ENCODE assay signal across 30 mouse cellular contexts in the genomic region with DNA sequence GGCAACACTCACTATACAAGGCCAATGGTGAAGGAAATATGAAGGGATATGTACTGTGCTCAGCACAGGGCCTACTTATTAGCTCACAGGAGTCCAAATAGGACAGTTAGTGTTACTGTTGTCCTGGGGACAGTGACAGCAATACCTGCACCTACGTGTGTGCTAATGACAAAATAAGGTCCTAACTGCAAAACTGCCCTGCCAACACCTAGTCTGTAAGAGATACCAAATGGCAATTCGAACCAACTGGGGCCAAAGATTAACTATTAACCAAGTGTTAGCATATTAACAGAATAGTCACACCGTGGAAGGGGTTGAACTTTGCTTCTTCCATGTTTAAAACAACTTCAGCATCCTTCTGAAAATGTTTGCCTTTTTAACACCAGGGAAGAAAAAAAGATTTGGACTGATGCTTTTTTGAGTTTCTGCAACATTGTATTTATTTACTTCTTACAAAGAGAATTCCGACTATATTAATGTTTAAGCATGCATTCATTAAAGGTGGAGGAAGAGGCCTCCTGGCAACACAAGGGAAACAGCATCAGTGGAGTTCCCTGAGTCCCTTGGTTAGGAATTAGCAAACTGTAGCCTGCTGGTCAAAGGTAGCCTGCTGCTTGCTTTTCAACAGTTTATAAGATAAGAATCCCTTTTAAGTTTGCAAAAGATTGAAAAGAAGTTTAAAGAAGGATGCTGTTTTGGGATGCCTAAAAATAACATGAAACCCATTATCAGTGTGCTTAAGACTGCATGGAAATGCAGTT. TPM values are rescaled to one million over a fixed set of nuclear protein-coding genes. Genes with fewer than 3 reads are reported as not detected.
DNase-seq lines count a peak whose midpoint lies in the region; ATAC-seq and TF ChIP-seq lines count a peak whose summit lies in the region.
"Had no signal": no experiment of that assay in that cellular context is flagged by ENCODE, and none has a peak within 500 bp of the region (broad histone marks: within the 10 kb centered on the region; RNA-seq: fewer than 3 reads in every experiment).

No protein-coding gene starts in this region.

- no peaks in the 10 kb centered on the region for H3K9me3 ChIP-seq in intestine, embryonic 15.5 days
- H3K9me3 ChIP-seq in intestine, embryonic 16.5 days (ENCODE audit: control insufficient read depth, low read length) = no peaks in the 10 kb centered on the region
- no peaks in the 10 kb centered on the region for H3K9me3 ChIP-seq in kidney, embryonic 15.5 days (replicated peaks)
- H3K9me3 ChIP-seq in liver, embryonic 14.5 days (ENCODE audit: control insufficient read depth, low read length) = no peaks in the 10 kb centered on the region
- H3K9me3 ChIP-seq: forebrain, embryonic 13.5 days; heart, embryonic 12.5 days; hindbrain, embryonic 10.5 days had no signal

- no peak overlapping the region for H3K4me2 ChIP-seq in intestine, embryonic 15.5 days (replicated peaks)
- no peak overlapping the region for H3K4me2 ChIP-seq in intestine, embryonic 16.5 days (ENCODE audit: low read depth, low read length)
- H3K4me2 ChIP-seq in kidney, embryonic 15.5 days = no peak overlapping the region
- no peak overlapping the region for H3K4me2 ChIP-seq in liver, embryonic 14.5 days (ENCODE audit: low read depth)
- H3K4me2 ChIP-seq: forebrain, embryonic 13.5 days; heart, embryonic 12.5 days; midbrain, embryonic 11.5 days had no signal

- peak in 1 of 3 experiments; percentile 12 for DNase-seq in liver, embryonic 14.5 days (ENCODE audit: low read depth in 3 of 3, low spot score in 3 of 3)
- DNase-seq in adrenal gland, postnatal 36 days = no peak
- no peak for DNase-seq in heart, adult 11 months
- DNase-seq in adrenal gland, adult 18-20 months (ENCODE audit: low spot score in 2 of 2) = no peak
- DNase-seq: adrenal gland, postnatal 14 days; cerebellum, adult 8-10 months; cerebellum, postnatal 36 days; embryo, embryonic 11 days; heart, postnatal 10 days; lung, adult 2 months; lung, postnatal 14 days had no signal

- no peak for TF ChIP-seq CTCF in liver, embryonic 14.5 days (IDR thresholded peaks at IDR 0.05; ENCODE audit: low read depth)

- H3K4me3 ChIP-seq in intestine, embryonic 15.5 days (replicated peaks) = no peak overlapping the region
- H3K4me3 ChIP-seq in intestine, embryonic 16.5 days (ENCODE audit: low read length) = no peak overlapping the region
- no peak overlapping the region for H3K4me3 ChIP-seq in kidney, embryonic 15.5 days (replicated peaks)
- H3K4me3 ChIP-seq in liver, embryonic 14.5 days (ENCODE audit: insufficient read depth in 1 of 2, low read depth in 2 of 2, low read length in 2 of 2) = no peak overlapping the region
- H3K4me3 ChIP-seq: forebrain, embryonic 13.5 days; heart, embryonic 12.5 days; hindbrain, embryonic 10.5 days had no signal

- H3K9ac ChIP-seq in intestine, embryonic 15.5 days = no peak overlapping the region
- no peak overlapping the region for H3K9ac ChIP-seq in intestine, embryonic 16.5 days (ENCODE audit: low read depth, low read length)
- H3K9ac ChIP-seq in kidney, embryonic 15.5 days = no peak overlapping the region
- H3K9ac ChIP-seq in liver, embryonic 14.5 days (replicated peaks) = no peak overlapping the region
- H3K9ac ChIP-seq: forebrain, embryonic 13.5 days; heart, embryonic 12.5 days had no signal

- H3K4me1 ChIP-seq in intestine, embryonic 15.5 days (replicated peaks) = no peaks in the 10 kb centered on the region
- peaks cover 5% of the 10 kb centered on the region; the same call in 1 of the 2 replicates for H3K4me1 ChIP-seq in intestine, embryonic 16.5 days (ENCODE audit: control insufficient read depth, insufficient read depth, low read length)
- peaks cover 7% of the 10 kb centered on the region; the same call in 1 of the 2 replicates for H3K4me1 ChIP-seq in kidney, embryonic 15.5 days
- peaks cover 0 to 6% of the 10 kb centered on the region in 2 experiments; a peak in 1 of 4 replicates for H3K4me1 ChIP-seq in liver, embryonic 14.5 days (replicated peaks; ENCODE audit: control insufficient read depth in 2 of 2, insufficient read depth in 2 of 2, low read length in 1 of 2)
- H3K4me1 ChIP-seq: forebrain, embryonic 13.5 days; heart, embryonic 12.5 days; hindbrain, embryonic 10.5 days had no signal

- peak; percentile 83 for ATAC-seq in intestine, embryonic 15.5 days
- peak; percentile 89 for ATAC-seq in intestine, embryonic 16.5 days
- peak; percentile 72 for ATAC-seq in kidney, embryonic 15.5 days (replicated peaks; ENCODE audit: low FRiP score)
- peak; percentile 65; the same call in 1 of the 2 replicates for ATAC-seq in liver, embryonic 14.5 days (ENCODE audit: insufficient read depth)
- ATAC-seq: forebrain, embryonic 13.5 days; hindbrain, embryonic 16.5 days had no signal

- 55% methylated on average over 4 of the region's 4 CpGs for WGBS in intestine, embryonic 15.5 days
- 48% methylated on average over 4 of the region's 4 CpGs for WGBS in intestine, embryonic 16.5 days
- 64% methylated on average over 4 of the region's 4 CpGs for WGBS in kidney, embryonic 15.5 days
- 36% methylated on average over 4 of the region's 4 CpGs for WGBS in liver, embryonic 14.5 days (ENCODE audit: insufficient replicate concordance)

- no peaks in the 10 kb centered on the region for H3K27me3 ChIP-seq in intestine, embryonic 15.5 days (replicated peaks)
- no peaks in the 10 kb centered on the region for H3K27me3 ChIP-seq in intestine, embryonic 16.5 days (replicated peaks; ENCODE audit: control insufficient read depth, insufficient read depth, low read length)
- H3K27me3 ChIP-seq in kidney, embryonic 15.5 days = no peaks in the 10 kb centered on the region
- H3K27me3 ChIP-seq in liver, embryonic 14.5 days (ENCODE audit: control insufficient read depth, insufficient read depth, low read length) = no peaks in the 10 kb centered on the region
- H3K27me3 ChIP-seq: forebrain, embryonic 13.5 days had no signal

- no peak for TF ChIP-seq EP300 in liver, embryonic 14.5 days (IDR thresholded peaks at IDR 0.05; ENCODE audit: low read depth)

- no peaks in the 10 kb centered on the region for H3K36me3 ChIP-seq in intestine, embryonic 15.5 days
- H3K36me3 ChIP-seq in intestine, embryonic 16.5 days (ENCODE audit: control insufficient read depth, insufficient read depth, low read length) = no peaks in the 10 kb centered on the region
- no peaks in the 10 kb centered on the region for H3K36me3 ChIP-seq in kidney, embryonic 15.5 days
- H3K36me3 ChIP-seq in liver, embryonic 14.5 days (replicated peaks; ENCODE audit: control insufficient read depth, insufficient read depth, low read depth) = no peaks in the 10 kb centered on the region
- H3K36me3 ChIP-seq: heart, embryonic 12.5 days; hindbrain, embryonic 10.5 days had no signal

- H3K27ac ChIP-seq in intestine, embryonic 15.5 days = 0 out of 2 replicates have a peak overlapping the region, but pooled peaks have one; percentile 4
- H3K27ac ChIP-seq in intestine, embryonic 16.5 days (ENCODE audit: low read length) = 0 out of 2 replicates have a peak overlapping the region, but pooled peaks have one; percentile 24
- peak overlapping the region; percentile 86 for H3K27ac ChIP-seq in kidney, embryonic 15.5 days
- no peak overlapping the region for H3K27ac ChIP-seq in liver, embryonic 14.5 days
- H3K27ac ChIP-seq: forebrain, embryonic 13.5 days; hindbrain, embryonic 10.5 days had no signal

RNA-seq across cellular contexts. Expression of a gene that starts 10.8 kb away (rescaled TPM):
- polyA plus RNA-seq in intestine, embryonic 15.5 days (2015; fragmentation: Nextera tagmentation; extraction: Ambion mirVana) = 0.05 TPM in 1 of 2 replicates, not detected in the other
- not detected in 2 replicates for polyA plus RNA-seq in intestine, embryonic 16.5 days (2015; fragmentation: Nextera tagmentation; extraction: Ambion mirVana)
- 0.39 and 0.53 TPM in 2 replicates for polyA plus RNA-seq in kidney, embryonic 15.5 days (2015; fragmentation: Nextera tagmentation; extraction: Ambion mirVana)
- polyA plus RNA-seq in liver, embryonic 14.5 days (2012; rRNA removed) = not detected in 2 replicates
- not detected in 2 replicates for polyA plus RNA-seq in liver, embryonic 14.5 days (2014; fragmentation: Nextera tagmentation; extraction: Ambion mirVana)
- not detected for total RNA-seq in adrenal gland, postnatal 36 days (2021)
- not detected for total RNA-seq in adrenal gland, adult 18-20 months (2021)
- total RNA-seq: adrenal gland, postnatal 14 days; gastrocnemius, adult 8-10 months; granulocyte monocyte progenitor cell, adult 5-6 weeks; megakaryocyte progenitor cell, adult 5-6 weeks; MEL had no signal
- polyA plus RNA-seq: large intestine, adult 2 months; lung, adult 2 months; small intestine, adult 2 months had no signal

RNA-seq across cellular contexts. Expression of a gene that starts 26.5 kb away (rescaled TPM):
- not detected in 2 replicates for polyA plus RNA-seq in intestine, embryonic 15.5 days (2015; fragmentation: Nextera tagmentation; extraction: Ambion mirVana)
- polyA plus RNA-seq in intestine, embryonic 16.5 days (2015; fragmentation: Nextera tagmentation; extraction: Ambion mirVana) = not detected in 2 replicates
- polyA plus RNA-seq in kidney, embryonic 15.5 days (2015; fragmentation: Nextera tagmentation; extraction: Ambion mirVana) = 0.06 and 0.14 TPM in 2 replicates
- 0.01 TPM in 2 replicates for polyA plus RNA-seq in liver, embryonic 14.5 days (2012; rRNA removed)
- 0.16 TPM in 1 of 2 replicates, not detected in the other for polyA plus RNA-seq in liver, embryonic 14.5 days (2014; fragmentation: Nextera tagmentation; extraction: Ambion mirVana)
- not detected for total RNA-seq in adrenal gland, postnatal 36 days (2021)
- not detected for total RNA-seq in adrenal gland, adult 18-20 months (2021)
- total RNA-seq: adrenal gland, postnatal 14 days; gastrocnemius, adult 8-10 months; granulocyte monocyte progenitor cell, adult 5-6 weeks; heart, postnatal 10 days; layer of hippocampus, postnatal 10 days; left cerebral cortex, postnatal 10 days; megakaryocyte progenitor cell, adult 5-6 weeks; MEL; midbrain, postnatal 0 days had no signal
- polyA plus RNA-seq: C2C12; forebrain, embryonic 13.5 days; heart, embryonic 12.5 days; large intestine, adult 2 months; limb, embryonic 11.5 days; lung, adult 2 months; midbrain, postnatal 0 days; small intestine, adult 2 months had no signal

RNA-seq across cellular contexts. Expression of a gene that starts 37.6 kb away (rescaled TPM):
- 1.9 and 2.2 TPM in 2 replicates for polyA plus RNA-seq in intestine, embryonic 15.5 days (2015; fragmentation: Nextera tagmentation; extraction: Ambion mirVana)
- 1.4 and 1.7 TPM in 2 replicates for polyA plus RNA-seq in intestine, embryonic 16.5 days (2015; fragmentation: Nextera tagmentation; extraction: Ambion mirVana)
- polyA plus RNA-seq in kidney, embryonic 15.5 days (2015; fragmentation: Nextera tagmentation; extraction: Ambion mirVana) = 3.9 and 4.0 TPM in 2 replicates
- 0.28 and 0.47 TPM in 2 replicates for polyA plus RNA-seq in liver, embryonic 14.5 days (2012; rRNA removed)
- 0.23 and 0.54 TPM in 2 replicates for polyA plus RNA-seq in liver, embryonic 14.5 days (2014; fragmentation: Nextera tagmentation; extraction: Ambion mirVana)
- 1 to 10 TPM; 5.8 to 9.1 TPM for total RNA-seq in adrenal gland, postnatal 36 days (2021)
- 1 to 10 TPM; 2.3 to 3.4 TPM for total RNA-seq in adrenal gland, adult 18-20 months (2021)
- total RNA-seq: granulocyte monocyte progenitor cell, adult 5-6 weeks; MEL had no signal

RNA-seq across cellular contexts. Expression of a gene that starts 45.4 kb away (rescaled TPM):
- polyA plus RNA-seq in intestine, embryonic 15.5 days (2015; fragmentation: Nextera tagmentation; extraction: Ambion mirVana) = 20.6 and 21.6 TPM in 2 replicates
- polyA plus RNA-seq in intestine, embryonic 16.5 days (2015; fragmentation: Nextera tagmentation; extraction: Ambion mirVana) = 27.1 and 29.4 TPM in 2 replicates
- 26.0 and 31.2 TPM in 2 replicates for polyA plus RNA-seq in kidney, embryonic 15.5 days (2015; fragmentation: Nextera tagmentation; extraction: Ambion mirVana)
- polyA plus RNA-seq in liver, embryonic 14.5 days (2012; rRNA removed) = 8.5 and 10.9 TPM in 2 replicates
- 19.3 and 20.3 TPM in 2 replicates for polyA plus RNA-seq in liver, embryonic 14.5 days (2014; fragmentation: Nextera tagmentation; extraction: Ambion mirVana)
- 10 to 100 TPM; 14.4 to 20.0 TPM for total RNA-seq in adrenal gland, postnatal 36 days (2021)
- total RNA-seq in adrenal gland, adult 18-20 months (2021) = 10 to 100 TPM; 17.0 to 21.6 TPM
- total RNA-seq: MEL had no signal
